Mouse (Mus musculus) embryonic fibroblast, embryonic 13.5 days (primary cell): ENCODE measurements around the gene March6. TPM values are rescaled to one million over a fixed set of nuclear protein-coding genes. Genes with fewer than 3 reads are reported as not detected.

ENCODE experiments used
- H3K27ac ChIP-seq: 2 replicates; pipeline ENCODE4 v1.5.1; 2012; ENCODE audit warnings: low read length, control low read depth, inconsistent platforms; ENCODE audit not compliant: insufficient read depth
- H3K4me1 ChIP-seq: 2 replicates; pipeline ENCODE4 v1.6.1; 2011; ENCODE audit warnings: low read length; ENCODE audit not compliant: control insufficient read depth, insufficient read depth
- H3K4me3 ChIP-seq: 2 replicates; pipeline ENCODE4 v1.5.1; 2011; ENCODE audit warnings: mild to moderate bottlenecking, control low read depth, low read length; ENCODE audit not compliant: insufficient read depth
- CTCF ChIP-seq: IDR thresholded peaks from 2 replicates; pipeline ENCODE4 v1.5.1; 2011; ENCODE audit warnings: mild to moderate bottlenecking, control low read depth, low read length, moderate library complexity, borderline replicate concordance; ENCODE audit not compliant: insufficient read depth
- POLR2A ChIP-seq: IDR thresholded peaks from 2 replicates; pipeline ENCODE4 v1.6.1; 2011; ENCODE audit warnings: low read depth, mild to moderate bottlenecking, control low read depth, low read length, moderate library complexity
- polyA plus RNA-seq: library from polyadenylated mRNA; stranded (reverse); fragments of >200 nt; gene quantifications from 2 replicates; pipeline ENCODE4 v1.2.4, GENCODE M21; 2011; ENCODE audit warnings: low read depth; ENCODE audit not compliant: missing spikeins, insufficient read length

March6 gene
- polyA plus RNA-seq, 1 experiment, result 42.7 TPM

DNA sequence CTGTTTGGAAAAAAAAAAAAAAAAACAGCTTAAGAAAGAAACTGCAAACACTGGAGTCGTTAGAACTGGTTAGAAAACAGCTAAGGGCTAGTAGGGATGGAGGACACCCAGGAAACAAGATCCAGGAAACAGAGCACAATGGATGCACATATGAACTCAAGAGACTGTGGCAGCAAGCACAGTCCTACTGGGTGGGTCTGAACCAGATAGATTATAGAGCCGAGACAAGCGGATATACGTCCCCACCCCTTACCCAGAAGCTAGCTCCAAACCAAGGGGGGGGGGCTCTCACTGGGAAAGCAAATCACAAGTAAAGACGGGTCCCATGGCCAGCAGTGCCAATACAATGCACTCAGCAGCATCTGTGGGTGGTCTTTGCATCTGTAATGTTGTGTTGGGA lies 11.9 kb downstream of the March6 start:
- TF ChIP-seq POLR2A, result no peak
- no peaks in the 10 kb centered on the region for H3K4me1 ChIP-seq
- no peak overlapping the region for H3K4me3 ChIP-seq
- H3K27ac ChIP-seq, result no peak overlapping the region

DNA sequence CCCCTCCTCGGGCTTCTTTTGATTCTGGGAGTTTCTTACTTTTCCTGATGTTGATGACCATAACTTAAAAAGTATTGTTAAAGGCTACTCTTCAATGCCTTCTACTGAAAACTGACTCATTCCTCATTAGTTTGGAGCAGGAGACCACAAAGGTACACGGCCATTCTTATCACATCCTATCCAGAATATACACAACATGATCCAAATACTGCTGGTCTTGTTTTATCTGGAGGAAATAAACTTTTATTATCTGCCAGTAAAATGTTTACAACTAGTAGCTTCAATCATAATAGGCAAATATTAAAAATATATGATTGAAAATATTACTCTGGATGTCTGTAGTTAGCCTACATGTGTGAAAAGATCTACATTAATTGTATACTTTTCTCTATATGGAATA lies 12.5 kb downstream of the March6 start:
- H3K4me3 ChIP-seq, result no peak overlapping the region
- no peaks in the 10 kb centered on the region for H3K4me1 ChIP-seq
- TF ChIP-seq POLR2A (no peak), CTCF (no peak)
- H3K27ac ChIP-seq, result no peak overlapping the region

DNA sequence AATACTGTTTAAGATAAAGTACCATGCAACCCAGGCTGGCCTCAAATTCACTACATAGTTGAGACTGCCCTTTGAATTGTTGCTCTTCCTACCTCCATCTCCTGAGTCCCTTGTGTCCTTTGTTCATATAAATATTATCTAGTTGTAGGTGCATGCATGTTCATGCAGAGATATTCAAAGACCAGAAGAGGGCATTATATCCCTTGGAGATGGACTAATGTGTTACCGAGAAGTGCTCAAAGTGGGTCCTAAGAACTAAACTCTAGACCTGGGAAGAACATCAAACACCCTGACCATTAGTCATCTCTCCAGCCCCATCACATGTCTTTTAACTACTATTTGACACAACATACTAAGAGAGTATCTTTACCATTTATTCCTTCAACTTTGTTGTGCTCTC lies 13.7 kb downstream of the March6 start:
- Histone ChIP-seq H3K27ac (no peak overlapping the region), H3K4me3 (no peak overlapping the region), H3K4me1 (no peaks in the 10 kb centered on the region)
- TF ChIP-seq CTCF, result no peak
- TF ChIP-seq POLR2A, result no peak

DNA sequence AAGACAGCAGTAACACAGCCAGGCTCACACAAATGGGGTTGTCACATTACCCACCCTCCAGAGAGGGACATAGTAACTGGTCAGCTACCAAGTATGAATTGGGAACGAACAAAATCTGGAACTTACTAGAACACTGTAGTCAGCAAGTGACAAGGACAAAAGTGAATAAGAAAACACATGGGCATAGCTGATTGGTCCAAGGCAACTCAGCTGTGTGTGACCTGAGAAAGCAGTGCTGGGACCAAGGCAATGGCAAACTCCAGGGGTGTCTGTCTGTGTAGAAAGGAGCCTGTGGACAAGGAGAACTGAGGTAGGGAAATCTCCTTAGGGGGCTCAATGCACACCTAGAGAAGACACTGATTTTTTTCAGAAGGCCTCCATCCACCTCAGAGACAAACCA lies 19.1 kb downstream of the March6 start:
- TF ChIP-seq POLR2A, result no peak
- TF ChIP-seq CTCF, result no peak
- Histone ChIP-seq H3K4me1 (no peaks in the 10 kb centered on the region), H3K4me3 (no peak overlapping the region), H3K27ac (no peak overlapping the region)

DNA sequence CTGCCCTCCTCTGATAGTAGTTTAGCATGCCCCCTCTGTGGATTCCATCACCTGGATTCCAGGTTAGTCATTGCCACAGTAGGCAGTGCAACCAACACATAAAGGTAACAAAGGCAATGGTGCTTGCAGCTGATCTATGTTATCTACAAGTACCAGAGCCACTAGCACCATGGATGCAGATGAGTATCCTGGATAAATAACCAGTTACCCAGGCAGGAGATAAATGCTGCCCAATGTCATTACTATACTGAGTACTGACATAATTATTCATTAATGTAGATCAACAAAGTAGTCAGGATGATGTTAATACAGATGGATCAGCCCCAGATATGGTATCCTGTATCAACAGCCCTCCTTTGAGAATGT lies 19.5 kb downstream of the March6 start:
- no peak for TF ChIP-seq POLR2A
- no peak for TF ChIP-seq CTCF
- no peak overlapping the region for H3K27ac ChIP-seq
- H3K4me3 ChIP-seq, result no peak overlapping the region
- no peaks in the 10 kb centered on the region for H3K4me1 ChIP-seq

DNA sequence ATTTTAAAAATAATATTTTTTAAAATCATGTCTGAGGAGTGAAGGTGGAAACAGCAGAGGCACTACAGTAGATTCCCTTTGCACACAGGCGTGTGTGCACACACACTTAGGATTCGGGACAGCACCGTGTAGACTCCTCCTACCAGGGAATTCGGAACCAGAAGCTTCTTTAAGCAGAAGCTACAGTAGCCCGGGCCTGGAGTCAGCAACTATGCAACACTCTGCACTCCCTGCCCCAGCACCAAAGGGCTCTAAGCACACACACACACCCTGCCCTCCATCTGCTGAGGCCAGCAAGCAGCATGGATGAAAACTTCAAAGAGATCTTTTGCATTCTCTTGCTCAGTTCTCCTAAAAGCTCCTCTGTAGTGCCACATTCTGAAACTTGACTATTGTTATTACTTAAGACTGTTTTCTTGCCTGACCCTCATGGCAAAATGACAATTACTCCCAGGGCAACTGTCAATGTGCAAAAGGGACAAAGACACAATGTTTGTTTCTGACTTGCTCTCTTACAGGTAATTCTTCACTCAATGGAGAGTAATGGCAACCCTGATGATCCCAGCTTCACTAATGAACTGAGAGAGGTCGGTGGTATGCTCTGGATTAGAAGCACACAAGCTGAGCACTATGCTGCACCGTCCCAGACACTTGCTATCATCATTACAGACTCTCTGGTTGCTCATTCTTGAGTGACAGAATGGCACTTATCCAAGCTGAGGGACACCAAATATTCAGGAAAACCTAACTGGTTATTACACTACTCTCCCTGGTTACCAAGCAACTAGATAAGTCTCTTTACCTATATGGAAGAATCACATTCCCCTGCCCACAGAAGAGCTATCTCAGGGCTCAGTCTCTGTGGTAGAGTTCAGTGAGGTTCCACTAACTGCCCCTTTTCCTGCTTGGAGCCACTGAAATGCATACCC lies 20.1 kb downstream of the March6 start:
- H3K4me3 ChIP-seq, result no peak overlapping the region
- H3K4me1 ChIP-seq, result no peaks in the 10 kb centered on the region
- TF ChIP-seq POLR2A (no peak), CTCF (no peak)
- no peak overlapping the region for H3K27ac ChIP-seq

DNA sequence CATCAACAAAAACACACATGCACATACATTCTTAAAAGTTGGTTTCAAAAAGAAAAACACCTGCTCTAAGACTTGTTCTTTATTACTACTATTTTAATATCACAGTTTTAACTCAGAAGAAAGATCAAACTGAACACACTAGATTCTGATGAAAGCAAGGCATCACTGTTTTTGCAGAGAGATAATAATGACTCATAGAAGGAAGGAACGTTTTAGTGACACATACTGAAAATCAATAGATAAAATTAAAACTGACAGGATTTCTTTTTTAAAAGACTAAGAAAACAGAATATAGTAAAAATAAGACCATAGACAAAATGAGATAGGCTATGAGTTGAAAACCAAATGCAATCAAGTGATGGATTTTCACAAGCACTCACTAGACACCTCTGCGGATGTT lies 25.8 kb downstream of the March6 start:
- Histone ChIP-seq H3K27ac (no peak overlapping the region), H3K4me1 (no peaks in the 10 kb centered on the region; the same call in 1 of the 2 replicates), H3K4me3 (no peak overlapping the region)
- no peak for TF ChIP-seq POLR2A
- TF ChIP-seq CTCF, result no peak

DNA sequence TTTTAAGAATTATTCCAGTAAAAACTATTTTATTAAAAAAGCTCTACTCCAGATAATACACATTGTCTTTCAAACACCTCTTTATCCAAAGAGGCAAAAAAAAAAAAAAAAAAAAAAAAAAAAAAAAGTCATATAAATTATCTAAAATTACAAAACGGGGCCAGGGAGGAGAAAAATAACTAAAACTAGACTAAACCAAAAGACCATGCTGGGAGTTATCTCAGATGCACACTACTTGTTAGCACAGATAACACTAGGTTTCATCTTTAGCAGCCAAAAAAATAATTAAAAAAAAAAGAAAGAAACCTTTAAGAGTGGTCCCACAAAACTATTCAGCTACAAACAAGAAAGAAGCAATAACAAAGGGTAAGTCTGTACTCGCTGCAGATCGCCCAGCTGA lies 27.4 kb downstream of the March6 start:
- no peak overlapping the region for H3K27ac ChIP-seq
- TF ChIP-seq POLR2A (no peak), CTCF (no peak)

DNA sequence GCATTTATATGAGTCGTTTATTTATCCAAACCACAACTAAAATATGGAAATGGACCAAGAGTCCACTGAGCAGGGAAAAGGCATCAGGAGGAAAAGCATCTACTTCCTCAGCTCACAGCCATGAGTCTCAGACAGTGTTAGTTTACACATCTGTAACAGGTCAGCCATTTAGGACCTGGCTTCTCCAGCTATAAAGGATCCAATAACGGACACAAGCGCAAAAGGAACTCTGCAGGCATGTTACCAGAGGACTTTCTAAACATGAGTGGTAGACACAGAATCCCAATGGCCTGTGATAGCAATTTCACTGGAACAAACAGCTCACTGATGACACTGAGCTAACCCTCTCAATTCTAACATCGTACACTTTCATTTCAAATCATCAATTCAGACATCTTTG lies 27.9 kb downstream of the March6 start:
- Histone ChIP-seq H3K27ac (peak overlapping the region; percentile 34; the same call in 1 of the 2 replicates), H3K4me3 (no peak overlapping the region), H3K4me1 (no peaks in the 10 kb centered on the region; the same call in 1 of the 2 replicates)
- TF ChIP-seq CTCF, result no peak
- TF ChIP-seq POLR2A, result no peak

More for the DNA sequence above, 27.4 kb downstream of the March6 start:
- Histone ChIP-seq H3K4me3 (no peak overlapping the region), H3K4me1 (no peaks in the 10 kb centered on the region; the same call in 1 of the 2 replicates)

DNA sequence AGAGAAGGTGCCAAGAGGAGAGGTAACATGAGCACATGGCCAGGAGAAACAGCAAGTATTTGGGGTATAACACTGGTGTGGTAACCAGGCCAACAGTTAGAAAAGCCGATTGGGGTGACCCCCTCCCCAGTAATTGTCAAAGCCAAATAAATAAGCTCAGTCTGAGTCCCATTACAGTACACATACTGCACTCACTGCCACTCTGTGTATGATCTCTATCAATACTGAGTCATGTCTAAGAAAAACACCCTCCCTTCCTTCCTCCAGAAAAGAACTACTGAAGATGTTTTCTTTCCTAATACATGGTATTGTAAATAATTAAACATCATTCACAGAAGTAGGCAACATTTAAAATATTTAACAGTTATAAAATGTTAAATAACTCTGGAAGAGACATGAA lies 28.5 kb downstream of the March6 start:
- H3K27ac ChIP-seq, result 0 out of 2 replicates have a peak overlapping the region, but pooled peaks have one; percentile 24
- no peak for TF ChIP-seq POLR2A
- TF ChIP-seq CTCF, result no peak
- H3K4me1 ChIP-seq, result no peaks in the 10 kb centered on the region; the same call in 1 of the 2 replicates
- H3K4me3 ChIP-seq, result no peak overlapping the region

DNA sequence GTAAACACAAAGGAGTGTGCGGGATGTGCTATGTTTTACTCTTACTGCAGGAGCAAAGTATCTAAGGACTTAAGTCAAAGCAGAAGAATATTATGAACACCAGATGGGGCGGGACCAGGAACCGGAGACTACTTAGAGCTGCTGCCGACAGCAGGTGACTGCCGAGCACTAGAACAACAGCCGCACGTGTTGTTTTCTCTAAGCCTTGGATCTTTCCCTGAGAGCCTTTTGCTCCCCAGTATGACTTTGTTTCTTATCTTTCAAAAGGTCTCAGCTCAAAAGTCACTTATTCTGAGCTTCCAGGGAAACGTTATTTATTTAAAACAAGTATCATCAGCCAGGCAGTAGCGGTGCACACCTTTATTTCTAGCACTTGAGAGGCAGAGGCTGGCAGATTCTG lies 36.0 kb downstream of the March6 start:
- no peaks in the 10 kb centered on the region for H3K4me1 ChIP-seq
- no peak overlapping the region for H3K27ac ChIP-seq
- no peak overlapping the region for H3K4me3 ChIP-seq
- TF ChIP-seq CTCF, result no peak
- TF ChIP-seq POLR2A, result no peak
